Mouse (Mus musculus) testis, adult 2 months (tissue): ENCODE data around the gene Foxc1.

Source experiments
- CTCF ChIP-seq: fragments of 200-500 bp; IDR thresholded peaks from 2 replicates; pipeline ENCODE4 v1.5.1; 2012; ENCODE audit warnings: low read depth, mild to moderate bottlenecking, inconsistent platforms, low read length, moderate library complexity; ENCODE audit not compliant: control insufficient read depth, insufficient read depth, insufficient replicate concordance
- POLR2A ChIP-seq: fragments of 200-500 bp; IDR thresholded peaks from 2 replicates; pipeline ENCODE4 v1.6.1; 2012; ENCODE audit warnings: low read depth, mild to moderate bottlenecking, inconsistent platforms, low read length, moderate library complexity; ENCODE audit not compliant: control insufficient read depth

GRCm38 (mm10) chr13:31793163-31793562 is 13.3 kb upstream of the Foxc1 start:
- no peak for TF ChIP-seq CTCF
- TF ChIP-seq POLR2A, result no peak
